Mouse (Mus musculus) left cerebral cortex, adult 2 months (tissue): Measurements from ENCODE around the gene Adcy10. TPM values are rescaled to one million over a fixed set of nuclear protein-coding genes. Genes with fewer than 3 reads are reported as not detected.

ENCODE experiments used
- DNase-seq, 2 experiments: peaks; one replicate each; pipeline ENCODE4 v3.0.0; 2021 to 2022; ENCODE audit warnings: low spot score in 2 of 2, mixed read lengths in 1 of 2; ENCODE audit errors: extremely low spot score in 1 of 2
- H3K27ac ChIP-seq: fragments of 200-600 bp; 2 replicates; pipeline ENCODE4 v1.8.1; 2022
- H3K4me3 ChIP-seq: fragments of 200-600 bp; 2 replicates; pipeline ENCODE4 v1.8.1; 2022
- CTCF ChIP-seq: fragments of 200-600 bp; IDR thresholded peaks from 2 replicates; pipeline ENCODE4 v1.8.1; 2022; ENCODE audit warnings: antibody characterized with exemption, mild to moderate bottlenecking, moderate library complexity
- intact Hi-C: fragments of 180-260 bp; cut with DNase I; formaldehyde crosslinking; loops from one replicate; pipeline ENCODE4 v1.15.1; 2025
- long read RNA-seq, 2 experiments: library from polyadenylated mRNA; stranded (forward); transcript quantifications; one replicate each; pipeline ENCODE4 v2.0.0; 2021; ENCODE audit warnings: borderline mapping rate in 2 of 2
- total RNA-seq, 2 experiments: library from RNA; stranded (reverse); gene quantifications; 2 replicates each; pipeline ENCODE4 v1.2.3; 2021

Adcy10 gene
- under 1 TPM; 0.63 to 0.86 TPM for total RNA-seq
- long read RNA-seq, experiment 1, result 0 reads
- long read RNA-seq, experiment 2, partial matches to known transcripts, result 0 of 1 reads
- long read RNA-seq, experiment 2, other reads (novel, unspliced or antisense), result 1 of 1 reads

DNA sequence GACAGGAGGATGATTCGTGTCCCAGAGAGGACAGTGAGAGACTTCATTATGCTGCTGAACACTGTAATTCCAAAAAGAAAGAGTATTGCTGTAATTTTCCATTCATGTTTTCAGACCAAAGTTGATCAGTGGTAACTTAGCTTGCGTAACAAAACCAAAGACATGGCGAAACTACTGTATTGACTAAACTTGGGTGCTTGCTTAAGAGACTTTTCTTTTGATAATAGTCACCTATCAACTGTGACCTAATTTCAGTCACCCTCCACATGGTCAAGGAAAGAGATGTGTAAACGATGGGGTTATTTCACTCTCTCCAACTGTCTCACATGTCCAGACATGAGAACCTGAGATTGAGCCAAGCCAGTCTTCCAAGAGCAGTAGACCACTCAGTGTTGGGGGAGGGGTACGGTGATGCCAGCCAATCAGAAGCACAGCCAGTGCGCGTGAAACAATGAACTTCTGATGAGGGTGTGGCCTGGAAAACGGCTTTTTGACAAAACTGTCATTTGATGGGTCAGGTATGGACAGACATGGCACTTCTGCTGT lies at the start of gene Adcy10:
TSS of gene Adcy10 (plus strand) at position 496 of the 546 bp plus-strand sequence.
- intact Hi-C loops, result no loop called here
- no peak for TF ChIP-seq CTCF
- Histone ChIP-seq H3K27ac (no peak within 1 kb of the TSS), H3K4me3 (no peak within 1 kb of the TSS)
- no peak for DNase-seq

DNA sequence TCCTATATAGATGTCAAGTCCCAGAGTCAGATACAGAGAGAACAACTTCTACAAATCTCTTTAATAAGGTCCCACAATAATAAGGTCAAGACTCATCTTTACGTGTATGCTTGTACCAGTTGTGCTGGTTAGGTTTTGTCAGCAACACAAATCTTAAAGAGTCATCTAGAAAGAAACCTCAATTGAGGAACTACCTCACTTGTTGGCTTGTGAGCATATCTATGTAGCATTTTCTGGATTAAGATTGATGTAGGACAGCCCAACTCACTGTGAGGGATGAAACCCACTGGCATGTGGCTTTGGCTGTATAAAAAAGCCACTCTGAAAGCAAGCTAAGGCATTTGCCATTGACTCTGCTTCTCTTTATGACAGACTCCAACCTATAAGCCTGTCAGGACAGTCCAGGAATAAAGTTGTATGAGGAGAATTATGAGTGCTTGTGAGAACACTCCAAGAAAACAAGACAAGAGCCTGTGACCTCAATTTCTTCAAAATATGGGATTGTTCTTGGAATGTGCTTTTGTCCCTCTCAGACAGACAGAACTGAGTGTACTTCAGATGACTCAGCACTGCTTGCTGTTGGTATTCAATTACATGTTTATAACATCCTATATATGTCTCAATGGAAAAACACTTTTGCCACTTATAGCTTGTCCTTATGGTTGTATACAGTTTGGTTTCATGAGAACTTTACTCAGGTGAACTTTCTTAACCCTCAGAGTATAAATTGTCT lies 46.5 kb upstream of the Adcy10 start:
- no peak for TF ChIP-seq CTCF
- Histone ChIP-seq H3K4me3 (no peak overlapping the region), H3K27ac (no peak overlapping the region)
- DNase-seq, result no peak
- intact Hi-C loops, result no loop called here

DNA sequence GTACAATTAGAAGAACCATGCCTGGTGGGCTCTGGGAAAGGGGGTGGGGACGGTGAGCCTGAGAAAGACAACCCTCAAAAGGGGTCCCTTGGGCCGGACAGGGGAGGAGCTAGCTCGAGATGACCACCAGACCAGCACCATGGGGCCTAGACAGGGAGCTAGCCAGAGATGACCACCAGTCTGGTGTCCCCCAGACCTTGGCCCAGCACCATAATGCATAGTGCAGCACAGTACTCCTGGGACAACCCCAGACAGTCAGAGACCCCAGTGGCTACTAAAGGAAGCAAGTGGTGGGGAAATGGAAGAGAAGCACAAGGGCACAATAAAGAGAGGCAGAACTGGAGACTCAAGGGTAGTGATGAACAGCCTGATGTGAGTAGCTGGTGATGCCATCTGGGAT lies 44.2 kb upstream of the Adcy10 start:
- peak in 1 of 2 experiments; percentile 14 for DNase-seq
- intact Hi-C loops, result no loop called here
- no peak overlapping the region for H3K4me3 ChIP-seq
- TF ChIP-seq CTCF, result no peak
- H3K27ac ChIP-seq, result no peak overlapping the region

DNA sequence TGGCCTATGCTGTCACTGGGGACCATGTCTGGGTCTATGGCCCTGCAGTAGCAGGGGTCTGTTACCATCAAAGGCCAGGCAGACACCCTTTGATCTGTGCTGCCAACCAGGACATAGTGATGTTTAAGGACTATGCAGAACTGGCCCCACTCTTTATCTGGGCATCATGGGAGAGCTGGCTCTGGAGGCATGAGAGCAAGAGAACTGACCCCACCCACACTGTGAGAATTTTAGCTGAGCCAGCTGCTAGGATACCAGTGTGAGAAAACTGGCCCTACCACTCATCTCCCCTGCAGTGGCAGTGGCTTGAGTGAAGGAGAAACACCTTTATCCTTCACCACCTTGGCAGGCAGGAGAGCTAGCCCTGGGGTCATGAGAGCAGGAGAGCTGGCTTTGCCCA lies 43.8 kb upstream of the Adcy10 start:
- no peak for TF ChIP-seq CTCF
- intact Hi-C loops, result no loop called here
- DNase-seq, result no peak
- no peak overlapping the region for H3K4me3 ChIP-seq
- no peak overlapping the region for H3K27ac ChIP-seq

DNA sequence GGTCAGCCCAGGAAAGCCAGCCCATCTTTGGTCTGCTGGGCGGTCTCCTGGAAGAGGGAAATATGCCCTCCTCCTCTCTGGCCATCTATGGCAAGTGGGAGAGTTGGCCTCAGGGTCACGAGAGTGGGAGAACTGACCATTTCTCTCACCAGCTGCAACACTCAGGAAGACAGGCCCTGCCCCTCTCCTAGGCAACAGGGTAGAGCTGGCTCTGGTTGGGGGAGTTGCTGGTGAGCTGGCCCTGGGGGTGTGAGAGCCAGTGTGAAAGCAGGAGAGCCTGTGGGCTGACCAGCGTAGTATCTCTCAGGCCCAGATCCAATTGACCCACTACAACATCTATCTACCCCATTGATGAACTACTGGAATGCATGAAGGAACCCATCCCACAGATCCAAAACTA lies 43.3 kb upstream of the Adcy10 start:
- no peak for DNase-seq
- H3K4me3 ChIP-seq, result no peak overlapping the region
- intact Hi-C loops, result no loop called here
- TF ChIP-seq CTCF, result no peak
- H3K27ac ChIP-seq, result no peak overlapping the region

DNA sequence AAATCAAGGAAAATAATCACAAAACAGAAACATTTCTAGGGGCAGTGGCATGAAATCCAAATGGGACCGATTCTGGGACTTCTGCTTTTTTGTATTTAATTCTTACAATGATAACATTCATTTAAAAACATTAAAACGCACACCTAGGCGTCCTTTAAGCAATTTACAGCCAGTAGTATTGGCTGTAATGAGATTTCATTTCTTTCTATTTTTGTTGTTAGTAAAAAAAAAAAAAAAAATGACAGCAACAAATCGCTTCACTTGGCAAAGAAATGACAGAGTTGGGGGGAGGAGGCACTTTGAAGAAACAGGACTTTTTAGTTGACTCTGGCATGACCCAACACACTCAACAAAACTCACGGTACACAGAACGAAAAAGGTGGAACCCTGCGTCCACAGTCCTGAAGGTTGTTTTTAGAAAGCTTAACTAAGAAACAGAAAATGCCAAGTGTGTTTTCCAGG lies 25.9 kb upstream of the Adcy10 start:
- Histone ChIP-seq H3K4me3 (peak overlapping the region; percentile 93), H3K27ac (peak overlapping the region; percentile 99)
- no peak for DNase-seq
- intact Hi-C loops, result loop anchor here (1.0 to 2.0 kb wide), 2 partner anchors 70 to 222 kb away; no protein-coding TSS in a partner anchor
- no peak for TF ChIP-seq CTCF

DNA sequence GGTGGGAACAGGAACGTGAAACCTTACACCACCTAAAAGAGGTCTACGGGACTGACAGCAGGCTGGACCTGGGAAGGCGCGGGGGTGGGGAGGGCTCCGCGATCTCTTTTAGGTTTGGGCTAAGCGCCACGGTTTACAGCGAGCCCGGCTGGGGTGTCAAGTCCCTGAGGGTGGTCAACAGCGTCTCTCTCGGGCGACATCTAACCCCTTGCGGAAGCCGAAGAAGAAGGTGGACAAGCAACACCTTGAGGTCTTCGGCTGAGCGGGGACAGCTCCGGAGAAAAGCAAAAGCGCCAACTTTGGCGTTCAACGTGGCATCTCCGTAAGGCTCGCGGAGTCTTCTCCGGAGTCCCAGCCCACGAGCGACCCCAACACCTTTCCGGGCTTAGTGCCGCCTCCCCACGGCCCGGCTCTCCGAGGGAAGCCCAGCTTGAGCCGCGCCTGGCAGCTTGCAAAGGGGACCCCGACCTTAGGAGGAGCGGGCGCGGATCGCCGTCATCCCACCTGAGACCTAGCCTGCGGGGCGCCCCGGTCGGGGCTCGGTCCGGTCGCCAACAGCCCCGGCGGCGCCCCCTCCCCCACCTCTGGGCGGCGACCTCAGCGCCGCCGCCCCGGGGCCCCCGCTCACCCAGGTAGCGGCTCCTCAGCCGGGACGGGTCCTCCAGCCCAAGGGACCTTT lies 25.3 kb upstream of the Adcy10 start:
- intact Hi-C loops, result loop anchor here (1.0 to 10.0 kb wide), 4 partner anchors 71 to 545 kb away; partner anchors contain the start of genes Mpzl1 and Pou2f1
- H3K27ac ChIP-seq, result peak overlapping the region; percentile 99

DNA sequence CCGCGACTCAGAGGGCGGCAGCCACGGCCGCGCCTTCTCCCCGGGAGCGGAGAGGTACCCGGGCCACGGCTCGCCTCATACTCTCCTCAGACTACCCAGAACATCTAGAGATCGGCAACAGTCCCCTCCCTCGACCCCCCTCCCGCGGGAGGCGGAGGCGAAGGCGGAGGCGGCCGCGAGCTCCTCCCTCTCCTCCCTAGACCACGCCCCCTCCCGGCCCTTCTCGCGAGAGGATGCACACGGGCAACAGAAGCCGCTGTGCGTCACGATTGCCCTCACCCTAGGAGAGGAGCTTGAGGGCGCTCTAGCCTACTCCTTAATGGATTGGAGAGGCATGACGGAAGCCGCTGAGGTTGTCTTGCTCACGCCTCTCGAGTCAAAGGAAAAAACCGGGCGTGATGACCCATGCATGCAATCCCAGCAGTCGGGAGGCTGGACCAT lies 24.6 kb upstream of the Adcy10 start, which contains the start of the genes Dcaf6 and Mpc2:
TSS of gene Dcaf6 (minus strand) at position 116 of the 441 bp plus-strand sequence.
TSS of gene Mpc2 (plus strand) at position 278 of the 441 bp plus-strand sequence.
- Histone ChIP-seq H3K4me3 (peak within 1 kb of the TSS; percentile 93), H3K27ac (peak within 1 kb of the TSS; percentile 99)
- peak; percentile 3 for TF ChIP-seq CTCF
- intact Hi-C loops, result loop anchor here (2.0 to 10.0 kb wide), 2 partner anchors 174 to 544 kb away; partner anchors contain the start of genes Mpzl1 and Pou2f1
- DNase-seq, result peak; percentile 100

More for the DNA sequence above, 25.3 kb upstream of the Adcy10 start:
- H3K4me3 ChIP-seq, result peak overlapping the region; percentile 93
- DNase-seq, result peak; percentile 49 to 53
- TF ChIP-seq CTCF, result no peak

DNA sequence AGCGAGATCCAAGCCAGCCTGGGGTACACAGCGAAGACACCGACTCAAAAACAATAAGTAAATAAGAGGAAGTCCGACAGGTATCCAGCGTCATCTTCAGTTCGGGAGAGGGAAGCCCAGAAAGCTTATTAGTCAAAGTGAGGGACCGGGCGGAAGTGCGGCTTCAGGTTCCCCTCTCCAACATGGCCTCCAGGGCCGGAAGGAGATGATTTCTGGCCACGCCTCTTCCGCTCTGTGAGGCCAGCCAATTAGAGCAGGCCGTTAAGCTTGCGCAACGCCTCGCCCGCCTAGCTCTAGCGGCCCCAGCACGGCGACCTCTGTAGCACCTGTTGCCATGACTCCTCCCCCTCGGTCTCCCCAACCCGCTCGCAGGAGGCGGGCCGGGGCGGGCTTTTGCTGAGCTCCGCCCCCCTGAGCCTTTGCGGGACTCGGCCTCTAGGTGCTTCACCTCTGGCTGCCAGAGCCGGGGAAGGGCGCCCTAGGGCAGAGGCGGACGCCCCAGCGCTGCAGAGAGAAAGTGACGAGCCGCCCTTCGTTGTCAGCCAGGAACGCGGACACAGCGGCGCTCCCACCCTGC lies 24.1 kb upstream of the Adcy10 start:
- Histone ChIP-seq H3K27ac (peak overlapping the region; percentile 99), H3K4me3 (peak overlapping the region; percentile 93)
- peak; percentile 98 to 99 for DNase-seq
- intact Hi-C loops, result loop anchor here (2.0 to 10.0 kb wide), 2 partner anchors 174 to 544 kb away; partner anchors contain the start of genes Mpzl1 and Pou2f1
- peak; percentile 60 for TF ChIP-seq CTCF

DNA sequence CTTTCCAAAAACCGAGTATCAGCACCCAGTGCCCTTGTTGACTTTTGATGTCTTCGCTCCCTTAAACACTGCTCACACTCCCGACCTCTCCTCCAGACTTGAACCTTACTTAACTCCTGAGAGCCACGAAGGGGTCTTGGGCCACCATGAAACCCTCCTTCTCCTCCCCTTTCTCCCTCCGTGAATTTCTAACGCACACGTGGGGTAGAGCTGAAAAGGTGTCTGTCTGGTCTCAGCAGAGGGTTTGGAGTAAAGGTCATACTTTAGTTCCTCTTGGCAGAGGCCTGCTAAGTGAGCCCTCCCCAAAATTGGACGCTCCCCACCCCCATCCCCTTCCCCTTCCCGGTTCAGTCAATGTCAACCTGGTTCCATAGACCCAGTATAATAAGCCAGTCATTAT lies 23.3 kb upstream of the Adcy10 start:
- no peak for TF ChIP-seq CTCF
- intact Hi-C loops, result loop anchor here (2.0 to 10.0 kb wide), 2 partner anchors 173 to 543 kb away; partner anchors contain the start of genes Mpzl1 and Pou2f1
- no peak for DNase-seq
- Histone ChIP-seq H3K27ac (peak overlapping the region; percentile 89), H3K4me3 (peak overlapping the region; percentile 93)

DNA sequence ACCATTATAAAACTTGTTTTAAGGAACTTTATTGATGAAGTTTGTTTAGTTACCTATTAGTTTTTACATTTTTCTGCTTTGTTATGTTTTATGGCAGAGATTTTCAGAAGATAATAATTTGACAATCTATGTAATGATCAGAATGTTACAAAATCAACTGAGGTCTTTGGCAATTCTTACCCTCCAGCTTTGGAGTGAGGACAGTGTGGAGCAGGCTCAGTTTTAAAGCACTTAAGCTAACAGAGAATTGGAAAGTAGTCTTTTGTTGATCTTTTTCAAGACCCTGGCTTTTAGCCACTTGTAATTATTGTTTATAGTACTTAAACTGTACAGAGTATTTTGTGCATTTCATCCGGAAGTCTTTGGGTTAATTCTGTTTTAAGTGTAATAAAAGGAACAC lies 22.1 kb upstream of the Adcy10 start:
- no peak for DNase-seq
- no peak for TF ChIP-seq CTCF
- Histone ChIP-seq H3K4me3 (peak overlapping the region; percentile 93), H3K27ac (no peak overlapping the region)
- intact Hi-C loops, result loop anchor here (10.0 kb wide), 1 partner anchor 542 kb away; the partner anchor contains the start of gene Pou2f1
